Mouse (Mus musculus) ES-Bruce4 (cell line): ENCODE measurements around the gene Uqcrc1. TPM values are rescaled to one million over a fixed set of nuclear protein-coding genes. Genes with fewer than 3 reads are reported as not detected.

Source experiments
- H3K27ac ChIP-seq: 2 replicates; pipeline ENCODE4 v1.5.1; 2012; ENCODE audit warnings: low read length, inconsistent platforms; ENCODE audit not compliant: insufficient read depth
- H3K27me3 ChIP-seq: 2 replicates; pipeline ENCODE4 v1.6.1; 2012; ENCODE audit warnings: mild to moderate bottlenecking, low read length, inconsistent platforms; ENCODE audit not compliant: control insufficient read depth, poor library complexity, insufficient read depth, severe bottlenecking
- H3K36me3 ChIP-seq: 2 replicates; pipeline ENCODE4 v1.6.1; 2012; ENCODE audit warnings: inconsistent platforms, mild to moderate bottlenecking, low read length, moderate library complexity; ENCODE audit not compliant: control insufficient read depth, poor library complexity, insufficient read depth, severe bottlenecking
- H3K4me1 ChIP-seq: one replicate; pipeline ENCODE4 v1.8.1; 2011; ENCODE audit warnings: low read length; ENCODE audit not compliant: control insufficient read depth, insufficient read depth
- H3K4me3 ChIP-seq: 2 replicates; pipeline ENCODE4 v1.5.1; 2011; ENCODE audit warnings: low read depth, mild to moderate bottlenecking, low read length
- H3K9ac ChIP-seq: 2 replicates; pipeline ENCODE4 v1.6.1; 2012; ENCODE audit warnings: low read depth, mild to moderate bottlenecking, inconsistent platforms; ENCODE audit not compliant: poor library complexity, severe bottlenecking
- H3K9me3 ChIP-seq: replicated peaks from 2 replicates; pipeline ENCODE4 v1.6.1; 2012; ENCODE audit warnings: mild to moderate bottlenecking, low read length, inconsistent platforms; ENCODE audit not compliant: control insufficient read depth, poor library complexity, insufficient read depth, severe bottlenecking
- CTCF ChIP-seq: IDR thresholded peaks from one replicate; pipeline ENCODE4 v1.8.1; 2011; ENCODE audit warnings: low read depth, low read length
- EP300 ChIP-seq: IDR thresholded peaks from 2 replicates; pipeline ENCODE4 v1.6.1; 2011; ENCODE audit warnings: low read depth, low read length; ENCODE audit not compliant: insufficient read depth
- POLR2A ChIP-seq: IDR thresholded peaks from one replicate; pipeline ENCODE4 v1.8.1; 2011; ENCODE audit warnings: low read length; ENCODE audit not compliant: insufficient read depth
- polyA plus RNA-seq: library from polyadenylated mRNA; stranded (reverse); fragments of >200 nt; gene quantifications from 2 replicates; pipeline ENCODE4 v1.2.4, GENCODE M21; 2011; ENCODE audit warnings: low read depth; ENCODE audit not compliant: missing spikeins, insufficient read depth, insufficient read length

The Uqcrc1 gene
- polyA plus RNA-seq, 1 experiment, result 183 TPM

- H3K27ac ChIP-seq, result no peak overlapping the region
- no peaks in the 10 kb centered on the region for H3K27me3 ChIP-seq
- no peaks in the 10 kb centered on the region for H3K4me1 ChIP-seq
- no peak for TF ChIP-seq CTCF
- TF ChIP-seq EP300, result no peak
- no peak for TF ChIP-seq POLR2A
- H3K9ac ChIP-seq, result no peak overlapping the region
- H3K9me3 ChIP-seq, result no peaks in the 10 kb centered on the region
- H3K4me3 ChIP-seq, result no peak overlapping the region
- no peaks in the 10 kb centered on the region for H3K36me3 ChIP-seq
Observed at GRCm38 (mm10) chr9:108928424-108928823, 8.0 kb upstream of the Uqcrc1 start.

GRCm38 (mm10) chr9:108935991-108936390 is 442 bp upstream of the Uqcrc1 start:
- Histone ChIP-seq H3K27ac (no peak overlapping the region), H3K9ac (no peak overlapping the region), H3K4me1 (peaks cover 2% of the 10 kb centered on the region), H3K36me3 (peaks cover 27% of the 10 kb centered on the region), H3K9me3 (no peaks in the 10 kb centered on the region), H3K27me3 (no peaks in the 10 kb centered on the region), H3K4me3 (no peak overlapping the region)
- TF ChIP-seq EP300, result no peak
- no peak for TF ChIP-seq POLR2A
- no peak for TF ChIP-seq CTCF

DNA sequence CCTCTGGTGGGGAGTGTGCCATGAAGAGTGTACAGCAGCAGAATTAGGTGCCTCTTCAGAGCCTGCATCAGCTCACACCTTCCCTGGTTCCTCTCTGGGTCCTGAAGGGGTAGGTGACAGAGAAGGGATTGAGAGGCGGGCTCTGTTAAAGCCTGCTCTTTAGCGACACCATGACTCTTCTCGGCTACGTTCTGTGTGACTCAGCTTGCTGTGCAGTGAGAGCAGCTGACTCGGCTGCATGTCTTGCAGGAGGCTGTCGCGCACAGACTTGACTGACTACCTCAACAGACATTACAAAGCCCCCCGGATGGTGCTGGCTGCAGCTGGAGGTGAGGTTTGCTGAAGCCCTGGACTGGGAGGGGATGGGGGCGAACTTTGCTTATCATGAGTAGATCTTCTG is 8.7 kb downstream of the Uqcrc1 start:
- peaks cover 74% of the 10 kb centered on the region for H3K36me3 ChIP-seq
- no peaks in the 10 kb centered on the region for H3K27me3 ChIP-seq
- H3K9me3 ChIP-seq, result no peaks in the 10 kb centered on the region
- no peak overlapping the region for H3K9ac ChIP-seq
- H3K4me1 ChIP-seq, result no peaks in the 10 kb centered on the region
- no peak overlapping the region for H3K27ac ChIP-seq
- TF ChIP-seq EP300, result no peak
- no peak for TF ChIP-seq CTCF
- no peak for TF ChIP-seq POLR2A
- H3K4me3 ChIP-seq, result no peak overlapping the region

DNA sequence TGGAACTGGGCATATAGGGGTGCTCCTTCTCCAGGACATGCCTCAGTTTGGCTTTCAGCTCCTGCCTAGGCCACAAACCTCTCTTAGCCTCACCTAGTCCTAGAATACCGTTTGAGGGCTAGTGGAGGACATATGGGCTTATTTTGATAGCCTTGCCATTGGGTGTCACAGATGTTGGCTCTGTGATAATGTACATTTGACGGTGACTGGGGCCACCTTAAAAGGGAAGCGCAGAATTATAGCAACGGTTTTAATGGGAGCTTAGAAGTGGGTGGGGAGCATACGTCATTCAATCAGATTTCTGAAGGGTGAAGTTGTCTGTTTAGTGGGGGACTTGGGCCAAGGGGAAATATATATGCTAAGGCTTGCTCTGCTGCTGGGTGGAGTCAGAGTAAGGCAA is 9.2 kb downstream of the Uqcrc1 start:
- H3K27me3 ChIP-seq, result no peaks in the 10 kb centered on the region
- no peak overlapping the region for H3K4me3 ChIP-seq
- H3K9me3 ChIP-seq, result no peaks in the 10 kb centered on the region
- no peak overlapping the region for H3K9ac ChIP-seq
- no peaks in the 10 kb centered on the region for H3K4me1 ChIP-seq
- no peak for TF ChIP-seq CTCF
- no peak for TF ChIP-seq EP300
- H3K27ac ChIP-seq, result no peak overlapping the region
- H3K36me3 ChIP-seq, result peaks cover 72% of the 10 kb centered on the region

DNA sequence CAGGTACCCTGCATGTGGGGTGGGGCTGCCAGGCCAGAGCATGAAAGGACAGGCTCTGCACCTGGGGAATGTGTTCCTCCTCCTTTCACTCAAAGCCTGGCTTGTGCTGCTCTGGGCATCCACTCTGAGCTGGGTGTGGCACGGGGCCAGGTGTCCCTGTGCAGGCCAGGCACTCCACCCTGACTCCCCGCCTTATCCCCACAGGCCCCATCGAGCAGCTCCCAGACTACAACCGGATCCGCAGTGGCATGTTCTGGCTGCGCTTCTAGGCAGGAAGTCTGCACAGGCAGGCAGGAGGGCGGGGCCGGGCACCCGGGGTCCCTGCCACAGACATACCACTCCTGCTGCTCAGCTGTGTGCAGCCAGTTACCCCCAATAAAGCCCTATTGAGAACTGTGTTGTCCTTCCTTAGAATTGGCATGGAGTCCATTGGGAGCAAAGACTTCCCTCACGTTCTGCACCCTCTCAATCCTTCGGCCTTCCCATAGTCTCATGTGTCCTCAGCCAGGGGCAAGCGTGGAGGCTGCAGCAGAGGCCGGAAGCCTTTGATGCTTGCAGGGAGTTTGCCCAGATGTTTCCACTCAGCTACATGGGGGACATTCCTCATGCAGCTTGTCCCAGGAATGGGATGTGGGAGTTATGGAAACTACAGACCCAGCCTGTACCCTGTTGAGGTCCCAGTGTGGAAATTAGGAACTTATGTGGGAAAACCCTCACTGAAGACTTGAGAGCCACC is 13.0 kb downstream of the Uqcrc1 start:
- TF ChIP-seq EP300, result no peak
- TF ChIP-seq POLR2A, result no peak
- TF ChIP-seq CTCF, result no peak
- Histone ChIP-seq H3K9ac (no peak overlapping the region), H3K36me3 (peaks cover 48% of the 10 kb centered on the region), H3K27me3 (no peaks in the 10 kb centered on the region), H3K9me3 (no peaks in the 10 kb centered on the region), H3K27ac (0 out of 2 replicates have a peak overlapping the region, but pooled peaks have one; percentile 31), H3K4me3 (no peak overlapping the region), H3K4me1 (no peaks in the 10 kb centered on the region)

GRCm38 (mm10) chr9:108949967-108950728 is 13.7 kb downstream of the Uqcrc1 start:
- no peak for TF ChIP-seq CTCF
- no peak for TF ChIP-seq EP300
- TF ChIP-seq POLR2A, result no peak
- H3K4me3 ChIP-seq, result no peak overlapping the region
- no peak overlapping the region for H3K9ac ChIP-seq
- H3K27ac ChIP-seq, result peak overlapping the region; percentile 31; the same call in 1 of the 2 replicates
- H3K27me3 ChIP-seq, result no peaks in the 10 kb centered on the region
- peaks cover 41% of the 10 kb centered on the region for H3K36me3 ChIP-seq
- H3K4me1 ChIP-seq, result no peaks in the 10 kb centered on the region
- no peaks in the 10 kb centered on the region for H3K9me3 ChIP-seq
